ENCODE assay signal across 27 mouse cellular contexts in the genomic region with DNA sequence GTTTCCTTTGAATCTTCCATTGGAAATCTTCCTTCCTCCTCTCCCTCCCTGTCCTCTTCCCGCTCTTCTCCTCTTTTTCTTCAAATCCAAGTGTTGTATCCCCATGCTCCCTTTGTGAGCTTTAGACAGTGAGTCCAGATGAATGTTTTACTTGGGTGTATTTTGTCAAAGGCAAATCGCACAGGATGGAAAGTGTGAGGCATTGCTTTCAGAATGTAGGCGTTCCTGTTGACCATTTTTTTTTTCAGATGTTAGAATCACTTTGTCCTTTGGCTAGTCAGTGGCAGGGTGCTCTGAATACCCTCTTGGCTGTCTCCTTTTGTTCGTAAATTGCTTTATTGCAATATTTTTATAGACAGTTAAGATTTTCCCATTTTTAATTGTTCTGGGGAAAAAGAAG.
"Had no signal": no experiment of that assay in that cellular context is flagged by ENCODE, and none has a peak within 500 bp of the region (broad histone marks: within the 10 kb centered on the region; RNA-seq: fewer than 3 reads in every experiment).

No protein-coding gene starts in this region.

- H3K4me1 ChIP-seq: embryonic facial prominence, embryonic 12.5 days; embryonic facial prominence, embryonic 15.5 days; forebrain, embryonic 10.5 days; forebrain, embryonic 13.5 days; forebrain, embryonic 15.5 days had no signal

- H3K36me3 ChIP-seq: embryonic facial prominence, embryonic 10.5 days; embryonic facial prominence, embryonic 12.5 days; embryonic facial prominence, embryonic 13.5 days; embryonic facial prominence, embryonic 15.5 days; forebrain, embryonic 10.5 days; forebrain, embryonic 12.5 days; forebrain, embryonic 15.5 days had no signal

- H3K27me3 ChIP-seq: embryonic facial prominence, embryonic 12.5 days; embryonic facial prominence, embryonic 13.5 days; embryonic facial prominence, embryonic 15.5 days; forebrain, embryonic 12.5 days; forebrain, embryonic 13.5 days; forebrain, embryonic 15.5 days had no signal

- DNase-seq: cerebellum, adult 8-10 months; cerebellum, adult 9-10 months; cerebellum, adult 9-11 months; cerebellum, postnatal 10 days; cerebellum, postnatal 25 days; cerebellum, postnatal 36 days; embryo, embryonic 11 days; forebrain, postnatal 0 days; gastrocnemius, adult 2 months; gastrocnemius, postnatal 10 days; gastrocnemius, postnatal 14 days; gastrocnemius, postnatal 25 days; gastrocnemius, postnatal 36 days; heart, adult 11 months; heart, adult 18-20 months; heart, adult 2 months had no signal

- H3K4me2 ChIP-seq: embryonic facial prominence, embryonic 12.5 days; embryonic facial prominence, embryonic 13.5 days; embryonic facial prominence, embryonic 15.5 days; forebrain, embryonic 12.5 days; forebrain, embryonic 13.5 days; forebrain, embryonic 15.5 days had no signal

- H3K9ac ChIP-seq: embryonic facial prominence, embryonic 12.5 days; embryonic facial prominence, embryonic 13.5 days; embryonic facial prominence, embryonic 15.5 days; forebrain, embryonic 12.5 days; forebrain, embryonic 13.5 days; forebrain, embryonic 15.5 days; forebrain, postnatal 0 days had no signal

- H3K4me3 ChIP-seq: embryonic facial prominence, embryonic 10.5 days; embryonic facial prominence, embryonic 12.5 days; embryonic facial prominence, embryonic 13.5 days; embryonic facial prominence, embryonic 15.5 days; erythroblast, embryonic 14.5 days; forebrain, embryonic 10.5 days; forebrain, embryonic 12.5 days; forebrain, embryonic 13.5 days; forebrain, embryonic 15.5 days; gastrocnemius, adult 2 months; heart, adult 2 months had no signal

- H3K9me3 ChIP-seq: embryonic facial prominence, embryonic 12.5 days; embryonic facial prominence, embryonic 13.5 days; embryonic facial prominence, embryonic 15.5 days; forebrain, embryonic 10.5 days; forebrain, embryonic 12.5 days; forebrain, embryonic 13.5 days; forebrain, embryonic 15.5 days had no signal

- H3K27ac ChIP-seq: embryonic facial prominence, embryonic 10.5 days; embryonic facial prominence, embryonic 12.5 days; embryonic facial prominence, embryonic 13.5 days; embryonic facial prominence, embryonic 15.5 days; forebrain, embryonic 10.5 days; forebrain, embryonic 12.5 days; forebrain, embryonic 13.5 days; forebrain, embryonic 15.5 days; gastrocnemius, adult 2 months; heart, adult 2 months had no signal

- ATAC-seq: forebrain, embryonic 13.5 days; forebrain, embryonic 14.5 days; forebrain, embryonic 15.5 days; forebrain, embryonic 16.5 days; forebrain, postnatal 0 days had no signal
